Mouse (Mus musculus) limb, embryonic 12.5 days (tissue): ENCODE measurements around the gene Cldn24. TPM values are rescaled to one million over a fixed set of nuclear protein-coding genes. Genes with fewer than 3 reads are reported as not detected.

Source experiments
- ATAC-seq: fragments of 200-750 bp; cut with Nextera tagmentation; 2 replicates; pipeline ENCODE4 v1.8.0; 2017; ENCODE audit warnings: low read depth, moderate TSS enrichment; ENCODE audit not compliant: insufficient number of reproducible peaks, insufficient read depth, low FRiP score, low TSS enrichment
- H3K27ac ChIP-seq: fragments of 300-500 bp; sonication (generic); 2 replicates; pipeline ENCODE4 v1.5.1; 2016; ENCODE audit warnings: mild to moderate bottlenecking, moderate library complexity
- H3K27me3 ChIP-seq: fragments of 300-500 bp; sonication (generic); 2 replicates; pipeline ENCODE4 v1.6.1; 2016; ENCODE audit warnings: mild to moderate bottlenecking, moderate library complexity
- H3K36me3 ChIP-seq: fragments of 300-500 bp; sonication (generic); 2 replicates; pipeline ENCODE4 v1.6.1; 2016; ENCODE audit warnings: mild to moderate bottlenecking, moderate library complexity
- H3K4me1 ChIP-seq: fragments of 300-500 bp; sonication (generic); replicated peaks from 2 replicates; pipeline ENCODE4 v1.6.1; 2016
- H3K4me2 ChIP-seq: fragments of 300-500 bp; sonication (generic); 2 replicates; pipeline ENCODE4 v1.6.1; 2016; ENCODE audit warnings: mild to moderate bottlenecking, moderate library complexity
- H3K4me3 ChIP-seq: fragments of 300-500 bp; sonication (generic); replicated peaks from 2 replicates; pipeline ENCODE4 v1.5.1; 2016; ENCODE audit warnings: mild to moderate bottlenecking
- H3K9ac ChIP-seq: fragments of 300-500 bp; sonication (generic); replicated peaks from 2 replicates; pipeline ENCODE4 v1.6.1; 2016; ENCODE audit warnings: mild to moderate bottlenecking, moderate library complexity
- H3K9me3 ChIP-seq: fragments of 300-500 bp; sonication (generic); 2 replicates; pipeline ENCODE4 v1.6.1; 2016; ENCODE audit warnings: mild to moderate bottlenecking, moderate library complexity
- WGBS: fragments of 180-500 bp; shearing (Covaris S2); methylation state at CpG from one replicate; pipeline ENCODE4 v1.1.7; 2016; 5-methylcytosine and 5-hydroxymethylcytosine counted together
- polyA plus RNA-seq: library from polyadenylated mRNA; unstranded; fragments of >200 nt; fragmentation: Nextera tagmentation; extraction: Ambion mirVana; gene quantifications from 2 replicates; pipeline ENCODE4 v1.2.1, GENCODE M21; 2016

Gene Cldn24
- polyA plus RNA-seq, 1 experiment from 2014 or later, result not detected

GRCm38 (mm10) chr8:47859259-47859658, 37.3 kb downstream of the Cldn24 start:
- Histone ChIP-seq H3K9ac (no peak overlapping the region), H3K9me3 (no peaks in the 10 kb centered on the region), H3K4me1 (no peaks in the 10 kb centered on the region), H3K4me3 (no peak overlapping the region), H3K27ac (no peak overlapping the region), H3K36me3 (peaks cover 85% of the 10 kb centered on the region), H3K4me2 (no peak overlapping the region), H3K27me3 (no peaks in the 10 kb centered on the region)
- no peak for ATAC-seq
- 94% methylated on average over 12 of the region's 12 CpGs for WGBS

DNA sequence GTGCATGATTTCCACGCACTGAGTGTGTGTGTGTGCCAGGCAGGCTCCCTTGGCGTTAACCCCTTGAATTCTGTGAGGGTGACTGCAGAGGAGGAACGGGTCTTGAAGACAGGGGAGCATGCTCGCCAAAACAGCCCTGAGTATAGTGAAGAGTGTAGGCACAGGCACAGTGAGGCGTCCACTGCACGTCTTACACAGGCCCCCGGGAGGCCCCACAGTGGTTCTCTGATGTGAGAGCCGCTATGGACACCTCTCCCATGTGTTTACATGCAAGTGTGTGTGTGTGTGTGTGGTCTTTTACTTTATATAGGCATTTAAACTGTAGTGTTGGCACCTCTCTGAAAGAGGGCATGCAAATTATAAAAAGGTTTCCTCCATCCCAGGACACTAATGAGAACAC, 44.6 kb downstream of the Cldn24 start:
- Histone ChIP-seq H3K4me3 (no peak overlapping the region), H3K4me1 (0 out of 2 replicates have a peak, but pooled peaks cover 6% of the 10 kb centered on the region), H3K9ac (no peak overlapping the region), H3K27ac (no peak overlapping the region), H3K9me3 (no peaks in the 10 kb centered on the region), H3K27me3 (no peaks in the 10 kb centered on the region), H3K4me2 (no peak overlapping the region), H3K36me3 (peaks cover 74% of the 10 kb centered on the region)
- WGBS, result 83% methylated on average over 8 of the region's 8 CpGs
- no peak for ATAC-seq

DNA sequence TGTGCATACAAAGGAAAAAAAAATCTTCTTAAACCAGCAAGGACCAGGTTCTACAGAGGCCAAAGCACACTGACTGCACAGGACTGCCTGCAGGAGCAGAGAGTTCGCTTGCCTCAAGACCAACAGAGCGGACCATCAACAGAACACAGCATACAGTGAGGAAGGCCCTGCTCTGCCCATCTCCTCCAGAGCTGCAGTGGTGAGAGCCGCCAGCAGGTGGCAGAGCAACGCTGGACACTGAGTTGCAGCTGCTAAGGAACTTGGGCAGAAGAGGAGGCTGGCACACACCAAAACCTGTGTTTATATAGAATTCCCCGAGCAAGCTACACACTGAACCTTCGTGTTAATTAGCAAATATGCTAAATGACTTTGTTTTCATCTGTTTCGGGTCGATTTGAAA, 45.1 kb downstream of the Cldn24 start:
- H3K4me1 ChIP-seq, result 0 out of 2 replicates have a peak, but pooled peaks cover 6% of the 10 kb centered on the region
- 31% methylated on average over 8 of the region's 8 CpGs for WGBS
- H3K4me2 ChIP-seq, result no peak overlapping the region
- no peak overlapping the region for H3K9ac ChIP-seq
- no peak overlapping the region for H3K27ac ChIP-seq
- peaks cover 70% of the 10 kb centered on the region for H3K36me3 ChIP-seq
- no peak overlapping the region for H3K4me3 ChIP-seq
- H3K9me3 ChIP-seq, result no peaks in the 10 kb centered on the region
- 0 out of 2 replicates have a peak, but pooled peaks have one; percentile 57 for ATAC-seq
- H3K27me3 ChIP-seq, result no peaks in the 10 kb centered on the region

Other genes starting within 250 kb of the Cldn24 start
- gene Ing2, start 146.6 kb upstream of the Cldn24 start, polyA plus RNA-seq, result 15.7 and 17.8 TPM in 2 replicates
- gene Cdkn2aip, start 108.2 kb upstream of the Cldn24 start, polyA plus RNA-seq, result 32.4 and 34.6 TPM in 2 replicates
- not detected in 2 replicates for gene Cldn22, start 2.3 kb downstream of the Cldn24 start, polyA plus RNA-seq
- gene Wwc2, start 168.8 kb downstream of the Cldn24 start, polyA plus RNA-seq, result 17.0 and 17.6 TPM in 2 replicates